Mouse (Mus musculus) lung, adult 10 weeks (tissue): ENCODE measurements around the gene Pbxip1. TPM values are rescaled to one million over a fixed set of nuclear protein-coding genes. Genes with fewer than 3 reads are reported as not detected.

Experiments
- polyA plus RNA-seq: library from polyadenylated mRNA; stranded (reverse); fragments of 350-450 nt; fragmentation: Illumina TruSeq; extraction: RNeasy Lipid Tissue Mini Kit (QIAGEN cat#74804); gene quantifications from one replicate; pipeline ENCODE4 v1.2.3, GENCODE M21; 2014; ENCODE audit warnings: low read depth, low replicate concordance; ENCODE audit not compliant: insufficient read depth

Pbxip1 gene
- polyA plus RNA-seq = 39.9 TPM

GRCm38 (mm10) chr3:89436176-89437113 is at the start of gene Pbxip1:
Pbxip1 (plus strand) TSS chr3:89436706.

GRCm38 (mm10) chr3:89394006-89394893 is 42.3 kb upstream of the Pbxip1 start, which contains the start of gene Zbtb7b:
Zbtb7b (minus strand) TSS chr3:89394776.

GRCm38 (mm10) chr3:89402693-89403092 is 33.8 kb upstream of the Pbxip1 start, which contains the start of gene Lenep:
Lenep (minus strand) TSS chr3:89402793.

GRCm38 (mm10) chr3:89411490-89412393 is 24.8 kb upstream of the Pbxip1 start, which contains the start of gene Flad1:
Flad1 (minus strand) TSS chr3:89411870.

GRCm38 (mm10) chr3:89418170-89418860 is 18.2 kb upstream of the Pbxip1 start, which contains the start of the genes Cks1b and Shc1:
Cks1b (minus strand) TSS chr3:89418383.
Shc1 (plus strand) TSS chr3:89418443.

GRCm38 (mm10) chr3:89430171-89431159 is 6.0 kb upstream of the Pbxip1 start, which contains the start of gene Pygo2:
Pygo2 (plus strand) TSS chr3:89430214.

GRCm38 (mm10) chr3:89454401-89455177 is 18.1 kb downstream of the Pbxip1 start, which contains the start of gene Pmvk:
Pmvk (plus strand) TSS chr3:89454541.

Other genes starting within 250 kb of the Pbxip1 start
- gene Gba, start 233.8 kb upstream of the Pbxip1 start, polyA plus RNA-seq = 35.5 TPM
- gene Thbs3, start 221.5 kb upstream of the Pbxip1 start, polyA plus RNA-seq = 37.7 TPM
- gene Mtx1, start 209.6 kb upstream of the Pbxip1 start, polyA plus RNA-seq = 75.1 TPM
- gene Muc1, start 207.6 kb upstream of the Pbxip1 start, polyA plus RNA-seq = 195 TPM
- 122 TPM for gene Krtcap2, start 190.7 kb upstream of the Pbxip1 start, polyA plus RNA-seq
- 2.3 TPM for gene Trim46, start 190.4 kb upstream of the Pbxip1 start, polyA plus RNA-seq
- 220 TPM for gene Dpm3, start 177.3 kb upstream of the Pbxip1 start, polyA plus RNA-seq
- gene Slc50a1, start 166.1 kb upstream of the Pbxip1 start, polyA plus RNA-seq = 90.4 TPM
- 102 TPM for gene Efna1, start 155.6 kb upstream of the Pbxip1 start, polyA plus RNA-seq
- 0.75 TPM for gene Efna3, start 113.7 kb upstream of the Pbxip1 start, polyA plus RNA-seq
- 1.5 TPM for gene Efna4, start 98.7 kb upstream of the Pbxip1 start, polyA plus RNA-seq
- 109 TPM for gene Adam15, start 86.7 kb upstream of the Pbxip1 start, polyA plus RNA-seq
- 0.17 TPM for gene Dcst2, start 74.7 kb upstream of the Pbxip1 start, polyA plus RNA-seq
- not detected for gene Dcst1, start 71.5 kb upstream of the Pbxip1 start, polyA plus RNA-seq
- 20.1 TPM for gene Zbtb7b, start 41.9 kb upstream of the Pbxip1 start, polyA plus RNA-seq
- gene Lenep, start 33.9 kb upstream of the Pbxip1 start, polyA plus RNA-seq = not detected
- 9.7 TPM for gene Flad1, start 24.8 kb upstream of the Pbxip1 start, polyA plus RNA-seq
- 11.5 TPM for gene Cks1b, start 18.3 kb upstream of the Pbxip1 start, polyA plus RNA-seq
- gene Shc1, start 18.3 kb upstream of the Pbxip1 start, polyA plus RNA-seq = 31.8 TPM
- 31.0 TPM for gene Pygo2, start 6.5 kb upstream of the Pbxip1 start, polyA plus RNA-seq
- 67.9 TPM for gene Pmvk, start 17.8 kb downstream of the Pbxip1 start, polyA plus RNA-seq
- 1.2 TPM for gene Kcnn3, start 83.5 kb downstream of the Pbxip1 start, polyA plus RNA-seq